In genomic region chr1:29731930-29732329, GRCm38 (mm10) we compare ENCODE assay signal across 11 mouse cellular contexts.
DNase-seq lines count a peak whose midpoint lies in the region; ATAC-seq and TF ChIP-seq lines count a peak whose summit lies in the region.
"Had no signal": no experiment of that assay in that cellular context is flagged by ENCODE, and none has a peak within 500 bp of the region (broad histone marks: within the 10 kb centered on the region; RNA-seq: fewer than 3 reads in every experiment).

No protein-coding gene starts in this region.

- no peaks in the 10 kb centered on the region for H3K4me1 ChIP-seq in midbrain, postnatal 0 days (ENCODE audit: insufficient read depth, low read length)
- H3K4me1 ChIP-seq: embryonic facial prominence, embryonic 12.5 days; liver, embryonic 13.5 days had no signal

- no peaks in the 10 kb centered on the region for H3K9me3 ChIP-seq in midbrain, postnatal 0 days (ENCODE audit: low read length)
- H3K9me3 ChIP-seq: embryonic facial prominence, embryonic 12.5 days had no signal

- H3K9ac ChIP-seq in midbrain, postnatal 0 days (replicated peaks; ENCODE audit: low read length, poor library complexity, severe bottlenecking) = no peak overlapping the region
- H3K9ac ChIP-seq: embryonic facial prominence, embryonic 12.5 days; liver, embryonic 13.5 days had no signal

- peak; percentile 22 for DNase-seq in embryo, embryonic 10.5 days (ENCODE audit: low spot score)
- DNase-seq in embryo, embryonic 9.5 days (ENCODE audit: extremely low spot score) = no peak
- peak; percentile 67 for DNase-seq in left cerebral cortex, postnatal 4 days
- no peak for DNase-seq in left cerebral cortex, adult 8-10 months (ENCODE audit: low spot score in 2 of 2)
- peak; percentile 77 for DNase-seq in brain, embryonic 14.5 days (ENCODE audit: low read depth)
- DNase-seq in midbrain, postnatal 0 days (ENCODE audit: low spot score) = peak; percentile 54
- DNase-seq in right cerebral cortex, postnatal 4 days = no peak
- DNase-seq in left cerebral cortex, postnatal 10 days (ENCODE audit: extremely low spot score in 1 of 2, low spot score in 2 of 2) = no peak
- DNase-seq: liver, embryonic 13.5 days; right cerebral cortex, postnatal 25 days had no signal

- ATAC-seq in midbrain, postnatal 0 days (ENCODE audit: low FRiP score) = no peak

- H3K4me3 ChIP-seq in midbrain, postnatal 0 days (ENCODE audit: low read depth, low read length) = no peak overlapping the region
- H3K4me3 ChIP-seq: embryonic facial prominence, embryonic 12.5 days; liver, embryonic 13.5 days had no signal

- TF ChIP-seq CTCF in brain, embryonic 14.5 days (IDR thresholded peaks at IDR 0.05; ENCODE audit: borderline replicate concordance, extremely low read depth, insufficient read depth, insufficient read length) = no peak
- no peak for TF ChIP-seq CTCF in midbrain, postnatal 0 days (IDR thresholded peaks at IDR 0.05)

- no peak for TF ChIP-seq POLR2A in brain, embryonic 14.5 days (IDR thresholded peaks at IDR 0.05; ENCODE audit: borderline replicate concordance, extremely low read depth, insufficient read depth, insufficient read length, poor library complexity, severe bottlenecking)

- H3K4me2 ChIP-seq in midbrain, postnatal 0 days (ENCODE audit: low read depth, low read length, poor library complexity, severe bottlenecking) = no peak overlapping the region
- H3K4me2 ChIP-seq: embryonic facial prominence, embryonic 12.5 days; liver, embryonic 13.5 days had no signal

- no peaks in the 10 kb centered on the region for H3K27me3 ChIP-seq in midbrain, postnatal 0 days (ENCODE audit: insufficient read depth, low read length)
- H3K27me3 ChIP-seq: embryonic facial prominence, embryonic 12.5 days; liver, embryonic 13.5 days had no signal

- no peak overlapping the region for H3K27ac ChIP-seq in midbrain, postnatal 0 days (ENCODE audit: low read depth, low read length)
- H3K27ac ChIP-seq: embryonic facial prominence, embryonic 12.5 days; liver, embryonic 13.5 days had no signal

- WGBS in midbrain, postnatal 0 days = 48% methylated on average over 2 of the region's 2 CpGs

- intact Hi-C loops in left cerebral cortex, postnatal 4 days (cut with DNase I) = no loop called here
- intact Hi-C loops in left cerebral cortex, postnatal 10 days (cut with DNase I) = no loop called here

- no peaks in the 10 kb centered on the region for H3K36me3 ChIP-seq in midbrain, postnatal 0 days (ENCODE audit: insufficient read depth, low read length)
- H3K36me3 ChIP-seq: embryonic facial prominence, embryonic 12.5 days; liver, embryonic 13.5 days had no signal

Comparison
In these comparisons a context has a peak if more than half of its experiments do, and no peak if none do; other contexts are left out.
1. DNase-seq: peak in embryo, embryonic 10.5 days (single experiment), left cerebral cortex, postnatal 4 days (single experiment), brain, embryonic 14.5 days (single experiment) and midbrain, postnatal 0 days (single experiment); none in embryo, embryonic 9.5 days (single experiment), left cerebral cortex, adult 8-10 months (0 of 2), right cerebral cortex, postnatal 4 days (single experiment) and left cerebral cortex, postnatal 10 days (0 of 2).